Mouse (Mus musculus) layer of hippocampus, adult 6 months (tissue): ENCODE results near the gene Gng3. TPM values are rescaled to one million over a fixed set of nuclear protein-coding genes. Genes with fewer than 3 reads are reported as not detected.

Experiments used
- long read RNA-seq, 2 experiments: library from polyadenylated mRNA; unstranded; transcript quantifications; one replicate each; pipeline ENCODE4 v2.0.0; 2019 to 2020
- microRNA-seq: library from miRNA; unstranded; fragments of <30 nt; microRNA quantifications from one replicate; pipeline ENCODE4 v1.2.0, GENCODE M21; 2020
- polyA plus RNA-seq: library from polyadenylated mRNA; unstranded; fragments of <200 nt; fragmentation: Nextera tagmentation; gene quantifications from 2 replicates; pipeline ENCODE4 v1.2.3, GENCODE M21; 2021

Gene Gng3
- 238 and 326 TPM in 2 replicates for polyA plus RNA-seq
- long read RNA-seq, experiment 1, transcript Gng3-201 (3 exons, 1,643 nt) = major isoform, 109 of 116 reads
- long read RNA-seq, experiment 1, partial matches to known transcripts = 1 of 116 reads
- long read RNA-seq, experiment 1, other reads (novel, unspliced or antisense) = 6 of 116 reads
- long read RNA-seq, experiment 2, transcript Gng3-201 (3 exons, 1,643 nt) = major isoform, 45 of 48 reads
- long read RNA-seq, experiment 2, partial matches to known transcripts = 0 of 48 reads
- long read RNA-seq, experiment 2, other reads (novel, unspliced or antisense) = 3 of 48 reads

DNA sequence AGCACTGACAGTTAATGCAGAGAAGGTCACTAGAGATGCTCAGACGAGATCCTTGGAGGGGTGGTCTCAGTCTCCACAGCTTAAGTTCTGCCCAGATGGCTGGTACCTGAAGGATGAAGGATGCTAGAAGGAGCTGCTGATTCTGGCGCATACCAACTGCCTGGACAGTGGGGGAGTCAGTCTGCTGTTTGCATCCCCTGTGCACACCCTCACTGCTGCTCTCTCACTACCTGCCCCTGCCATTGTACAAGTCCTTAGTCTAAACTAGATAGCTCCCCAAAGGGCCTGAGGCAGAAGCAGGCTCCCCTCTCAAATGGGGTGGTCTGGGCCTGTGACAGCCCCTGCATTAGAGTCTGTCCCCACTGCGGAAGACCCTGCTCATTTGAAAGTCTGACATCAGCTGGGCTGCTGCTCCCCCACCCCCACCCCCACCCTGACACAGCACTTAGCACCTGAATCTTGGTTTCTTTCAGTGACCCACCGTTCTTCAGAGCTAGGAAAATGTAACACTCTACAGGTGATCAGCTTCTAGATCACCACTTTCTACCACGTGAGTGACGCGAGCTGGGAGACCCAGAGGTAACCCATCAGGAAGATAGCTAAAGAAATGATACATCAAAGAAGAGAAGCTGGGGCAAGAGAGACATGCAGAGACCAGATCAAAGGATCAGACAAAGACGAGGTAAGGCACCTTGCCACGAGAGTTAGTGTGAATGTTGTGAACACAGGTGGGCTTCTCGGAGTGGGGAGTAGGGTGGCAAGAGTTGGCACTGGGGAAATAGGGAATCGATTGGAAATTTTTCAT lies at the start of gene Gng3:
Gene Gng3 (minus strand): TSS at position 92 of the 805 bp plus-strand sequence.

GRCm38 (mm10) chr19:8883616-8884015 lies 44.6 kb upstream of the Gng3 start, which contains the start of the genes Lbhd1 and Gm49403:
Gene Lbhd1 (plus strand): TSS chr19:8883732.
Gene Gm49403 (plus strand): TSS chr19:8883930.

GRCm38 (mm10) chr19:8880311-8881033 lies 41.5 kb upstream of the Gng3 start, which contains the start of gene Uqcc3:
Gene Uqcc3 (minus strand): TSS chr19:8880923.

DNA sequence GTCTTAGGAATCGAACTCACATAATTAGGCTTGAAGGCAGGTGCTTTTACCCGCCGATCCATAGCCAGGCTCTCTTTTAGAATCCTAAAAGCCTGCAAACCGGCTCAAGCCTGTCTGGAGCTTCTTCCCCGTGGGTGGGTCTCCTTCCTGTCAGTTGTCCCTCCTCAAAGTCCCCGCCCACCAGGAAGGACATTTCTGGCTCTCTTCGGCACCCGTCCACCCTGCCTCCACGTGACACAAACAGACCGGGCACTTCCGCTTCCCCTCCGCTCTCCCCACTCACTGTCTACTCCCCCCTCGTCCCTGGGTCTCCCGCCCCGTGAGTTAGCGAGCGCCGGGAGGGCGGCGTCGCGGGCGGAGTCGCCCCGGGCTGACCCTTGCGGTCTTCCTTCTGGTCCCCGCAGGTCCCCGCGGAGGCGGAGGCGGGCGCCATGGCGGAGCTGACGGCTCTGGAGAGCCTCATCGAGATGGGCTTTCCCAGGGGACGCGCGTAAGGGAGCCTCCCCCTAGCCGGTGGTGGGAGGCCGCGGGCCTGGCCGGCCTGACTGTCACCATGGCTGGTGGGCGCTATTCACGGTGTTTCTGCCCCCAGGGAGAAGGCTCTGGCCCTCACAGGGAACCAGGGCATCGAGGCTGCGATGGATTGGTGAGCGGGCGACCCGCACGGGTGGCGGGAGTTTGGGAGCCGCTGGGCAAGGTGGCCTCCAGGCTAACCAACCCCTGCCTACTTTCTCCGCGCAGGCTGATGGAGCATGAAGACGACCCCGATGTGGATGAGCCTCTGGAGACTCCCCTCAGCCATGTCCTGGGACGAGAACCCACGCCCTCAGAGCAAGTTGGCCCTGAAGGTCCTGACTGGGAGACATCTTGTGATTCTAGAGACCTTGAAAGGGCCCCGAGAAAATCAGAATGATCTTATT lies 32.5 kb upstream of the Gng3 start, which contains the start of gene Ubxn1:
Gene Ubxn1 (plus strand): TSS at position 230 of the 920 bp plus-strand sequence.

GRCm38 (mm10) chr19:8850402-8850901 lies 11.5 kb upstream of the Gng3 start, which contains the start of gene Lrrn4cl:
Gene Lrrn4cl (plus strand): TSS chr19:8850768.

GRCm38 (mm10) chr19:8837251-8837791 lies 1.7 kb downstream of the Gng3 start, which contains the start of gene Bscl2:
Gene Bscl2 (plus strand): TSS chr19:8837467.

DNA sequence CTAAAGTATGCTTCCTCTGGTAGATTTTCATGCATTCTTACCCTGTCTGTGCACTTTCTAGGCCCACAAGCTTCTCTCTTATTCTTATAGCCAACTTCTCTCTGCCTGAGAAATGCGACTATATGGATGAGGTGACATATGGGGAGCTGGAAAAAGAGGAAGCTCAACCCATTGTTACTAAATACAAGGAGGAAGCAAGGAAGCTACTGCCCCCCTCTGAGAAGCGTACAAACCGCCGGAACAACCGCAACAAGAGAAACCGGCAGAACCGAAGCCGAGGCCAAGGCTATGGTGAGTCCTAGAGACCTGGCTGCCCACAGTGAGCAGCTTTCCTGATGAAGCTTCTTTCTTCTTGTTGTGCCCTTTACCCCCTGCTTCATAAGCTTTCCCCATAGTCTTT lies 9.3 kb downstream of the Gng3 start, which contains the start of gene AC129217.1:
Gene AC129217.1 (plus strand): TSS at position 114 of the 400 bp plus-strand sequence.

DNA sequence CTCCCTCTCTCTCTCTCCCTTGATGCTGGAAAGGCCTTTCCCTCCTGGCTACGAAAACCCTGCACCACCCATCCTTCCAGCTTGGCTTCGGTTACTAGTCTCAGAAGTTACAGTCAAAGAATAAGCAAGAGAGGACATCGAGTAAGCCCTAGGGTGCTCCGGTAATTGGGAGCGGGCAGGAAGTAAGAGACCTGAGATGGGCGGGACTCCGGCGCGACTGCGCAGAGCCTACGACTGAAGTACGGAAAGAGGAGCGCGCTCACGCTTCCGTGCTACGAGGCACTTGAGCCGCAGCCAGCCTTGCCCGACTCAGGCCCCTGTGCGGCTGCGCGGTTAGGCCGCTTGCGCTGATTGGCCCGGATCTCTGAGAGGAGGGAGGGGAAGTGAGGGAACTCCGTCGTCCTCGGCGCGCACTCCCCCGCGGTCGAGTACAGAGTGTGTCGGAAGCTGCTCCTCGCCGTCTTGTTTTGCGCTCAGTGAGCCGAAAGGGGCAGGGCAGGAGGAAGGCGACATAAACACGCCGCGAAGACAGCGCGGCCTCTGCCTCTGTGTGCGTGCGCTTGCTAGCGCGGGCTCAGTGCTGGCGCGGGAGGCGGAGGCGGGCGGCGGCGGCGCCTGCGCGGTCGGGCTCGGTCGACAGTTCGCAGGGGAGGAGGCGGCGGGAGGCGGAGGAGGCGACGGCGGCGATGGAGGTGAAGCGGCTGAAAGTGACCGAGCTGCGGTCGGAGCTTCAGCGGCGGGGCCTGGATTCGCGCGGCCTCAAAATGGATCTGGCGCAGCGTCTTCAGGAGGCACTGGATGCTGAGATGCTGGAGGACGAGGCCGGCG lies 19.2 kb downstream of the Gng3 start, which contains the start of gene Hnrnpul2:
Gene Hnrnpul2 (plus strand): TSS at position 415 of the 828 bp plus-strand sequence.

GRCm38 (mm10) chr19:8818801-8819595 lies 20.0 kb downstream of the Gng3 start, which contains the start of gene Ttc9c:
Gene Ttc9c (minus strand): TSS chr19:8819333.

GRCm38 (mm10) chr19:8802130-8802821 lies 36.7 kb downstream of the Gng3 start, which contains the start of gene Zbtb3:
Gene Zbtb3 (plus strand): TSS chr19:8802555.

DNA sequence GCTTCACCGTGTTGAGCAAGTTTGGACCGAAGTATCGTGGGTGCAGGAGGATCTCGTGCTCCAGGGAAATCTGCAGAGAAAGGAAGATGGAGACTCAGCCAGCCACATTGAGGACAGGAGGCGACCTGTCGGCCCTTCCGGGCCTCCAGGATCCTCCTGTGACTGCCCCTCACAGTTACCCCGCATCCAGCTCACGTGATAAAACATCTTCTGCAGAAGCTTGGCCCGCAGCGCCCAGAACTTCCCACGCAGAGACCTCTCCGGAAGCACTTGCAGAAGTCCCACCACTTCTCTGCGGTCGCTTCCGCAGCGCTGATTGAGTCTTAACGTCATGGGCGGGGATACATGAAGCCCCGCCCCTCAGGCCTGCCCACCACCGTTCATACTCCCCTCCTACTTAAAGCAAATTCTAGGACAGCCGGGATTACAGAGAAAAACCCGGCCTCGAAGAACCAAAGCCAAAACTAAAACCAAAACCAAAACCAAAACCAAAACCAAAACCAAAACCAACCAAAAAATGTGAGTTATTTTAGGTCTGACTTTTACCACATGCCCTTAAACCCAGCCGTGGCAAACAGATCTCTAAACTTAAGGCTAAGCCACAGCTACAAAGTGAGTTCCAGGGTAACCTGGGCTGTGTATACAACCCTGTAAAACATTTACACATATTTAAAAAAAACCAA lies 40.6 kb downstream of the Gng3 start, which contains the start of gene Polr2g:
Gene Polr2g (minus strand): TSS at position 314 of the 683 bp plus-strand sequence.

Small RNAs within 50 kb of the gene (microRNA-seq; reads per million reads assigned to microRNA genes)
- not detected for gene Mir5136

Other genes starting within 250 kb of the Gng3 start
- gene Slc22a8, start 247.9 kb downstream of the Gng3 start, polyA plus RNA-seq = 8.6 and 10.4 TPM in 2 replicates
- gene Slc22a6, start 221.2 kb downstream of the Gng3 start, polyA plus RNA-seq = 0.43 and 1.1 TPM in 2 replicates
- gene Chrm1, start 175.4 kb downstream of the Gng3 start, polyA plus RNA-seq = 58.8 and 86.9 TPM in 2 replicates
- gene Slc3a2, start 115.8 kb downstream of the Gng3 start, polyA plus RNA-seq = 194 and 203 TPM in 2 replicates
- 60.1 and 61.7 TPM in 2 replicates for gene Wdr74, start 103.4 kb downstream of the Gng3 start, polyA plus RNA-seq
- gene 1700092M07Rik, start 98.5 kb downstream of the Gng3 start, polyA plus RNA-seq = 0.38 TPM in 1 of 2 replicates, not detected in the other
- 27.4 and 27.8 TPM in 2 replicates for gene Stx5a, start 97.8 kb downstream of the Gng3 start, polyA plus RNA-seq
- 29.6 and 30.3 TPM in 2 replicates for gene Nxf1, start 82.1 kb downstream of the Gng3 start, polyA plus RNA-seq
- gene Tmem223, start 68.2 kb downstream of the Gng3 start, polyA plus RNA-seq = 260 and 276 TPM in 2 replicates
- gene Tmem179b, start 64.7 kb downstream of the Gng3 start, polyA plus RNA-seq = 34.5 and 40.0 TPM in 2 replicates
- gene Taf6l, start 52.8 kb downstream of the Gng3 start, polyA plus RNA-seq = 14.4 and 16.9 TPM in 2 replicates
- gene Polr2g, start 40.6 kb downstream of the Gng3 start, polyA plus RNA-seq = 237 and 259 TPM in 2 replicates
- gene Zbtb3, start 36.6 kb downstream of the Gng3 start, polyA plus RNA-seq = 1.8 and 2.2 TPM in 2 replicates
- gene Ttc9c, start 19.9 kb downstream of the Gng3 start, polyA plus RNA-seq = 16.3 and 23.9 TPM in 2 replicates
- 6.1 and 6.8 TPM in 2 replicates for gene Hnrnpul2, start 19.2 kb downstream of the Gng3 start, polyA plus RNA-seq
- not detected in 2 replicates for gene AC129217.1, start 9.4 kb downstream of the Gng3 start, polyA plus RNA-seq
- 90.2 and 97.4 TPM in 2 replicates for gene Bscl2, start 1.7 kb downstream of the Gng3 start, polyA plus RNA-seq
- gene Lrrn4cl, start 11.6 kb upstream of the Gng3 start, polyA plus RNA-seq = 0.16 and 0.25 TPM in 2 replicates
- gene Ubxn1, start 32.3 kb upstream of the Gng3 start, polyA plus RNA-seq = 153 and 176 TPM in 2 replicates
- gene Uqcc3, start 41.7 kb upstream of the Gng3 start, polyA plus RNA-seq = 71.6 and 77.0 TPM in 2 replicates
- gene Lbhd1, start 44.5 kb upstream of the Gng3 start, polyA plus RNA-seq = 3.7 and 5.7 TPM in 2 replicates
- not detected in 2 replicates for gene Gm49403, start 44.7 kb upstream of the Gng3 start, polyA plus RNA-seq
- 77.9 and 90.8 TPM in 2 replicates for gene 1810009A15Rik, start 49.7 kb upstream of the Gng3 start, polyA plus RNA-seq
- 4.9 and 10.5 TPM in 2 replicates for gene Gm49416, start 49.7 kb upstream of the Gng3 start, polyA plus RNA-seq
- gene Ints5, start 53.8 kb upstream of the Gng3 start, polyA plus RNA-seq = 6.6 and 8.1 TPM in 2 replicates
- 20.4 and 22.5 TPM in 2 replicates for gene Ganab, start 58.9 kb upstream of the Gng3 start, polyA plus RNA-seq
- 45.2 and 47.5 TPM in 2 replicates for gene B3gat3, start 81.2 kb upstream of the Gng3 start, polyA plus RNA-seq
- 5.4 and 6.3 TPM in 2 replicates for gene Rom1, start 90.2 kb upstream of the Gng3 start, polyA plus RNA-seq
- gene Eml3, start 90.4 kb upstream of the Gng3 start, polyA plus RNA-seq = 3.5 and 4.0 TPM in 2 replicates
- 22.3 and 23.3 TPM in 2 replicates for gene Mta2, start 102.7 kb upstream of the Gng3 start, polyA plus RNA-seq
- 10.4 and 11.1 TPM in 2 replicates for gene Tut1, start 114.7 kb upstream of the Gng3 start, polyA plus RNA-seq
- gene Eef1g, start 127.8 kb upstream of the Gng3 start, polyA plus RNA-seq = 400 and 450 TPM in 2 replicates
- 5.6 and 7.2 TPM in 2 replicates for gene Ahnak, start 150.1 kb upstream of the Gng3 start, polyA plus RNA-seq
- not detected in 2 replicates for gene Scgb1a1, start 248.8 kb upstream of the Gng3 start, polyA plus RNA-seq